Mouse (Mus musculus) megakaryocyte, embryonic 14.5 days (primary cell): ENCODE data around the gene Cacnb2.

ENCODE experiments used
- FLI1 ChIP-seq: IDR thresholded peaks from 2 replicates; pipeline ENCODE4 v1.6.1; 2012; ENCODE audit warnings: low read length, inconsistent platforms, mixed read lengths
- GATA1 ChIP-seq: IDR thresholded peaks from 3 replicates; pipeline ENCODE4 v1.6.1; 2012; ENCODE audit warnings: mixed read lengths, low read length, inconsistent platforms, borderline replicate concordance

DNA sequence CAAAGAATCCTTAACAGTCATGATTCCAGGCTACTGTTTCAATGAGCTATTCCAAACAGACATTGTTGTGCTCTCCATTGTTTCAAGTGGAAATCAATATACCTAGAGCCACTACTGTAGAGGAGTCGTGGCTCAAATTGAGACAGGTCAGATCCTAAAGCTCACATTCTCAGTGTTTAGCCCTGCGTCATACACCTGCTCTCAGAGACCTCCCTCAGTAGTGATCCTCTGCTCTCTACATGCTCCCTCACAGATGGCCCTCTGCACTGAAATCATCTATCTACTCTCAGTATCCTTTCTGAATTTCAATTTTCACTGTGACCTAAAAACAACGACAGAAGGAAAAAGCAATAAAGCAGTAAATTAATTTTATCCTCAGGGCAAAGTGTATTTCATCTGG is 404.6 kb downstream of the Cacnb2 start:
- TF ChIP-seq GATA1, result no peak
- no peak for TF ChIP-seq FLI1
